Mouse (Mus musculus) splenic B cell, adult 2 months (primary cell): ENCODE data around the gene Tuba1a.

Experiments
- DNase-seq: peaks from one replicate; pipeline ENCODE4 v3.0.0-alpha.2; 2011; ENCODE audit warnings: low read depth, low spot score
- H3K27me3 ChIP-seq: 2 replicates; pipeline ENCODE4 v1.6.1; 2012; ENCODE audit warnings: mild to moderate bottlenecking, low read length, moderate library complexity, mixed read lengths; ENCODE audit not compliant: control insufficient read depth, poor library complexity, insufficient read depth, severe bottlenecking
- H3K36me3 ChIP-seq: 2 replicates; pipeline ENCODE4 v1.6.1; 2012; ENCODE audit warnings: mild to moderate bottlenecking, low read length, moderate library complexity, mixed read lengths; ENCODE audit not compliant: control insufficient read depth, poor library complexity, insufficient read depth, severe bottlenecking

Gene Tuba1a

DNA sequence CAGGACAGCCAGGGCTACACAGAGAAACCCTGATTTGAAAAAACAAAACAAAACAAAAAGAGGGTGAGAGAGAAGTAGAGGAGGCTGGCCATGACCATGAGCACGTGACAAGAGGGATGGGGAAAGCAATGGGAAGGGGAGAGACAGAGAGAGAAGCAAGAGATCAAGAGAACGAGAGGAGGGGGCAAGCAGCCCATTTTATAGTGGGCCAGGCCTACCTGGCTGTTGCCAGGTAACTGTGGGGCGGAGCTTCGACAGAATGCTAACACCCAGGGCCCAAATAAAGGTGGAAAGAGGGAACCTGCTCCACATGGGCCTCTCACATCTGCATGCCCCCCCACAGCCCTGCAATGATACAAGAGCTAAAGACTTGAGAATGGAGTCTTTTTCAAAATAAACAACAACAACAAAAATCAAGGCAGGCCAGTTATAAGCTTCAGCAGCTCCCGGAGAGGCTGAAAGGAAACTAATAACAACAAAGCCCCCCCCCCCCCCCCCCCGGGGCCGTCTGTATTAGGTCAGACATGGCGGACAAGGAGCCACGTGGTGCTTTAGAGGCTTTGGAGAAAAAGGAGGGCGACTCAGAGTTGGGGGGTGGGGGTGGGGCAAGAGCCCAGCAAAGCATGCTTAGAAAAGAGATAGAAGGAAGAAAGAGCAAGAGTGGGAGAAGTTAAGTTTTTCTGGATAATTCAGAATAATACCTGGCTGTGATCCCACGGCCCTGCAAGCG, 36.4 kb upstream of the Tuba1a start:
- Histone ChIP-seq H3K27me3 (no peaks in the 10 kb centered on the region), H3K36me3 (no peaks in the 10 kb centered on the region)
- DNase-seq: no peak

DNA sequence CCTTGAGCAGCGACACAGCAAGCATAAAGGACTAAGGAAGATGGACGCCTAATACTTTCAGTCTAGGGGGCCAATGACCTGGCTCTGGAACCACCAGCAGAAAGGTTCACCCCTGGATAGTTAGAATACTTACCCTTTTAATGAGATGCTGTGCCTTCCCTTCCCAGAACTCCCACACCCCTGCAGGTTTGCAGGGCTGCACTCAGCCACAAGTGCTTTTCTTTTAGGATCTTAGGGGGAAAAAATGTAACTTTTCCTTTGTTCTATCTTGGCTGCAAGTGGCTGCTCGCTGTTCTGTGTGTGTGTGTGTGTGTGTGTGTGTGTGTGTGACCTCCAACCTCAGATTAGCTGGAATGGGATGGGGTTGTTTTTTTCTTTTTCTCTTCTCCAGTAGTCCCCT, 35.3 kb upstream of the Tuba1a start:
- Histone ChIP-seq H3K36me3 (no peaks in the 10 kb centered on the region), H3K27me3 (no peaks in the 10 kb centered on the region)
- DNase-seq: no peak

DNA sequence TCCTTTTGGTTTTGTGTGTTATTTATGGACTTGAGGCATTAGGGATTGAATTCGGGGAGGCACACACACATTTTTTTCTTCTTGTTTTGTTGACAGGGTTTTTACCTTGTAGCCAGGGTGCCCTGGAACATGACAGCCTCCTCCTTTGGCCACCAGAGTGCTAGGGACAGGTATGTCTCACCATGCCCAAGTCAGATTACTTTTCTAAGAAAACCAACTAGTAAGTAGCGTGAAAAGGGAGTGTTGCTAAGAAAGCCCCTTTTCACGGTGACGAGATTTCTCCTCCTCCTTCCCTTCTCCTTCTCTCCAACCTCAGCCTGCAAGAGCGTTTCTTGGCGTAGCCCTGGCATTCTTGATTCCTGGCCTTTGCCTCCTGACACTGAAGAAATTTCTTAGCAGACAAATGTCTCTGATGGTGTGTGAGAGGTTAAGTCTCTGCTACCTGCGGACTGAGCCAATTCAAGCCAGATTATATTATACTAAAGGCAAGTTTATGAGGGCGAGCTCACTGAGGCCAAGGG, 34.2 kb upstream of the Tuba1a start:
- H3K27me3 ChIP-seq: no peaks in the 10 kb centered on the region

DNA sequence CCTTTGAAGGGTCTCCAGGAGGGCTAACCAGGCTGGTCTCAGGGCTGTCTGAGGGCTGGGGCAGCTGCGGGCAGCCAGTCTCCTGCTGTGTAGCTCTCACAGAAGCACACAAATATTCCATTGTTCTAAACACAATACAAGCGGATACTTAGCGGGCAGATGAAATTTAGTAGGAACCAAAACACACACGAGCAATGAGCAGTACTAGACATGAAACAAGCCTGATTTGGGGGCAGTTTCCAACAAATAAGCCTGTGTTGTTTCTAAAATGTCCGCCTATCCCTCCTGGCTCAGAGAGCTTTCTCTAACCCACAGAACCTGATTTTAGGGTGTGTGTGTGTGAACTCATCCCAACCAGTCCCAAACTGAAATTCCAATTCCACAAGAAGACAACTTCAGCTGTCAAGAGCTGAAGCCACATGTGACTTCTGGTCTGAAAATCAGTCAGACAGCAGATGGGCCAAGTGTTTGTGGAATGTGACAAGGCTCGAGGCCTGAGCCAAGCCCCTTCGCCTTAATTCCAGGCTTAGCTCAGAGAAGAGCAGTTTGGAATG, 33.7 kb upstream of the Tuba1a start:
- DNase-seq: no peak
- no peaks in the 10 kb centered on the region for H3K36me3 ChIP-seq
- no peaks in the 10 kb centered on the region for H3K27me3 ChIP-seq

More for the DNA sequence above, 34.2 kb upstream of the Tuba1a start:
- H3K36me3 ChIP-seq: no peaks in the 10 kb centered on the region
- DNase-seq: no peak

DNA sequence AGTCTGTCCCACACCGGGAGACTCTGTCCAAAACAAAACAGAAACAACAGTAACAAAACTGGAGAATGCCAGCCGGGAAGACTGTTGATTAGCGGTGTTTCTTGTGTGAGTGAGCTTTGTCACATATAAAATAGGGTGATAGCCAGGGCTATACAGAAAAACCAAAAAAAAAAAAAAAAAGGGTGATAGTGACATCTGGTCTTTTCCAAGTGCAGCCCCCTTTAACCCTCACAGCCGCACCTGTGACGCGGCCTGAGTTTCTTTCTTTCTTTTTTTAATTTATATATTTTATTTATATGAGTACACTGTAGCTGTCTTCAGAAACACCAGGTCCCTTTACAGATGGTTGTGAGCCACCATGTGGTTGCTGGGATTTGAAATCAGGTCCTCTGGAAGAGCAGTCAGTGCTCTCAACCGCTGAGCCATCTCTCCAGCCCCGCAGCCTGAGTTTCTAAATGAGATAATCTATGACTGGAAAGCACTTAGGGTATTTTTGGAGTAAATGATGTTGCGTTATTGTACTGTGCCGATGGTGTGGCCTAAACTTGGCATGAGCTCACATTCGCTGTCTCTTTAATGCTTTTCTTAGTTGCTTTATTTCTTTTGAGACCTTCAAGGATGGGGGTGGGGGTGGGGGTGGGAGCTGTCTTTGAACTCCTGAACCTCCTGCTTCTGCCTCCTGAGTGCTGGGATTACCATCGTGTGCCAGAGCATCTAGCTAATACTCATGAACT, 32.6 kb upstream of the Tuba1a start:
- Histone ChIP-seq H3K27me3 (no peaks in the 10 kb centered on the region), H3K36me3 (no peaks in the 10 kb centered on the region)
- no peak for DNase-seq

DNA sequence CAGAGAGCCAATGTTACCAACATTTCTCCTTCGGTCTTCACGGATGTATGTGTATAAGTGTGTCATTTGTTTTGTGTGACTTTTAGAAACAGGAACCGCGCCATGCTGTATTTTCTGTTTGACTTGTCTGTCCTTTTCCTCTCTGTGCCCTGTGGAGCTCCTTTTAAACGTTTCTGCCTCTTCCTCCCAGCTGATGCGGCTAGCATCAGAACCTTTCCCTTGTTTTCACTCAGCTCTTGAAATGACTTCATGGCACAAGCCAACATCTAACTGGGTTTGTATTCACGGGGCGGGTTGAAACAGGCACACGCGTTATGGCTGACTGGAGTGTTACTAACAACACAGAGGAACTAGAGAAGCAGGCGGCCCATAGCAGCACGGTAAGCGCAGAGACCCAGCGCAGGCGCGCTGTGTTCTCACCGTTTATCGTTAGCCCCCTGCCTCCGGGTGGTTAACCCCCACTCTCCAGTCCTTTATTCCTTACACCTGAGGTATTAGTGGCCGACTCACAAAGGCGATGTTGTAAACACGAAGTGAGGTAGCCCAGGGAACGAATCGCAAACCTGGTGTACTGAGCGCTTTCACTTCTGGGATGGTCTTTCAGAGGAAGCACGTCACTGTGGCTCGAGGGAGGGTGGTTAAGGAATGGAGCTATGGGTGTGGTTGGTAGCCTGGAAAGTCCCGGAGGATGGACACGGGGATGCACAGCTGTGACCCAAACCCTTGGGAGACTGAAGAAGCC, 31.9 kb upstream of the Tuba1a start:
- DNase-seq: peak; percentile 92
- Histone ChIP-seq H3K36me3 (no peaks in the 10 kb centered on the region), H3K27me3 (no peaks in the 10 kb centered on the region)

DNA sequence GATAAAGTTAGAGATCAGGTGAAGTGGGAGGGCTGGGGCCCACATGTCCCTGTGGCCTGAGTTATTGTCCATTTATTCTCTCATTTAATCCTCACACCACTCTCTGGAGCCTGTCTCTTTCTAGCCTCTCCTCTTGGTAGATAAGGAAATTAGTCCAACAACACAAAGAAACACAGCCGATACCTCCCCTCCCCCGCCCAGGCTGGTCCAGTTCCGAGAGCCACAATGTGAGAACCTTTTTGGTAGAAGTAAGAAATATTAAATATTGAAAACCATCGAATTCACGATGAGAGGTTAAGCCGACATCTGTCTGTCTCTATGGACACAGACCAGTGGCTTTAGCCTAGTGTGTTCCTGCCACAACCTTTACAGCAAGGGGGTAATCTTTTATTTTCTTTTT, 31.2 kb upstream of the Tuba1a start:
- H3K27me3 ChIP-seq: no peaks in the 10 kb centered on the region
- DNase-seq: no peak
- no peaks in the 10 kb centered on the region for H3K36me3 ChIP-seq

DNA sequence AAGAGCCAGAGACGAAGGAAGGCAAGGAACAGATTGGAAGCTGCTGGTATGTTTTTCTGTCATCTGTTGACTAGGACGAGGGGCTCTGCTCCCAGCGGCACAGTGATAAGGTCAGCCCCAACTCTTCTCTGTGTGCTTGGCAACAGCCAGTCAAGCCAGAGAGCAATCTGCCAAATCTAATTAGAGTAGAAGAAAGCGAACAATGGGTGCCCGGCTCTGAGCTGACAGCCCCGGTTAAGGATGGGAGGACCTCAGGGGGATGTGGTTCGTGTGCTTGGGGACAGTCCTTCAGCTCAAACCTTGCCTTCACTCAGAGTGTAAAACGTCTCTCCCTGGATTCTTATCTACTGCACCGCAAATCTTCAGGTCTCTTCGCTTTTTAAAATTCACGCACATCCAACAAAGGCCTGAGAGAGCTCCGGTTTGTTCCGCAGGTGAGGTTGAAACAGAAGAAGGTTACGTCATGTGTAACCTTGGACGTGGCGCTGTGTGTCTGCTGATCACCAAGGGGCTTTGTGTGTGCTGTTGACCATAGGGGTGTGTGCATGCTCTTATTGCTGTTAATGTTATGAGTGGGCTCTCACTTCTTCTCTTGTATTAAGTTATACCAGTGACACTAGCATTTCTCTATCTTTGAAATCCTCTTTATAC, 30.1 kb upstream of the Tuba1a start:
- Histone ChIP-seq H3K27me3 (no peaks in the 10 kb centered on the region), H3K36me3 (no peaks in the 10 kb centered on the region)
- DNase-seq: no peak

DNA sequence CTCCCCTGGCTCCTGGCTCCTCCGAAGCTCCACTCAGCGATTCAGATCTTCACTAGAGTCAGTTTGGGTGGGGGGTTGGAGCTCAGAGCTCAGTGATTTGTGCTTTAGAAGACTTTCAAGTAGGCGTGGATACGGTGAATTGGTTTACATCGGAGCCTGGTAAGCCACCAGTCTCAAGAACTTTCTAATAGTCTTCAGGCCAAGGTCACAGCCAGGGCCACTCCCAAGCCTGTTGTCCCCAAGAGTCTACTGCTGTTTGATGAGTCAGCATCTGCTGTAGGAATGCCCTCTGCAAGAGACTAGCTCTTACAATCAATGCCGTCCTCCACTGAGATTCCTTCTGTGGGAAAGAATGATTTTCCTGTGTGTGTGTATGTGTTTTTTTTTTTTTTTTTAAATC, 28.6 kb upstream of the Tuba1a start:
- Histone ChIP-seq H3K36me3 (no peaks in the 10 kb centered on the region), H3K27me3 (no peaks in the 10 kb centered on the region)
- DNase-seq: no peak

DNA sequence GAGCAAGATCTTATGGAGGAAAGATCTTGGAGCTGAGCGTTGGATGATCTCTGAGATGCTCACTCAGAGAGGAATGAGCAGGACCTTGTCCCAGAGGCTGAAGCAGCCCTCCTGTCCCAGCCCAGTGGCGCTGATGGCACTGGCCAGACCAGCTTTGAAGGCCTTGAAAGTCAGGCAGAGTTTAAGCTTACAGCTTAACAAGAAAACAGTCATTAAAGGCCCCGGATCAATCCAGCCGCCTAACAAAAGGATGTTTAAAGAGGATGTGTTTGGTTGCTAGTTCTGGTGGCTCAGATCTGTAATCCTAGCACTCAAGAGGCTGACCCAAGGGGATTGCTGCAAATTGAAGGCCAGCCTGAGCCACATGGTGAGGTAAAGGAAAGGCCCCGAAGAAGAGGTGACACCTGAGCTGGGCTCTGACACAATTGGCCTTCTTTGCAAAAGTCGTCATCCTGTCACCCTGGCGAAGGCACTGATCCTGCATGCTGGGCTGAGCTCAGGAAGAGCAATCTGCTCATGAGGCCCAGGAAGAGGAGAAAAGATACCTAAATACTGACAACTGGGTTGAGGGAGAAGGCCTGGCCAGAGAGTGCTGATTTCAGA, 26.6 kb upstream of the Tuba1a start:
- DNase-seq: no peak
- no peaks in the 10 kb centered on the region for H3K36me3 ChIP-seq

DNA sequence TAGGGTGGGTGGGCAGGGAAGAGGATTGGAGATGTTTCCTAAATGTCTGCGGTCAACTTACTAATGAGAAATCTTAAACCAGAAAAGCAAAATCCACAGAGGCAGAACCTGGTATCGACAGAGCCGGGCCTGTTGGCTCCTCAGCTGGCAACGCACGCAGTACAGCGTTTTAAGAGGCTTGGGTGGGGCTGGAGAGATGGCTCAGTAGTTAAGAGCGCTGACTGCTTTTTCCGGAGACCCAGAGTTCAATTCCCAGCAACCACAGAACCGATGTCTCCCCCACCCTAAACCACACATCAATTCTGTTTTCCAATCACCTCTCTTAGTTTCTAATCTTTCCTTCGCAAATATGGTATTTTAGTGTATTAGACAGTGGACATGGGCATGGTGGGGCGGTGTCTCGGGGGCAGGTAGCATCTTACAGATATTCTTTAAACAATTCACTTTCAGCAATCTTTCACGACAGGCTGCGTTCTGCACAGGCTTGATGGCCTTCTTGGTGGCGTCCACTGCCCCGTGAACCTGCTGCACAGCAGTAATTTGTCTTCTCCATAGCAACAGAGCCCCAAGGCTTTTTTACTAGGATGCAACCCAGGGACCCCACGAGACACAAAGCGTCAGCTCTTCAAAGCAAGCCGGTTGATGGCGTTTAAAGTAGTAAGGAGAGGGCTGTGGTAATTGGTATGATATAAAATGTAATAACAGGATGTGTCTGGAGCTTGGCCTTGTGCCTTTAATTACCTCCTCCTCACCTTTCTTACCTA, 25.1 kb upstream of the Tuba1a start:
- DNase-seq: no peak
- H3K36me3 ChIP-seq: no peaks in the 10 kb centered on the region
- H3K27me3 ChIP-seq: no peaks in the 10 kb centered on the region

More for the DNA sequence above, 26.6 kb upstream of the Tuba1a start:
- no peaks in the 10 kb centered on the region for H3K27me3 ChIP-seq

DNA sequence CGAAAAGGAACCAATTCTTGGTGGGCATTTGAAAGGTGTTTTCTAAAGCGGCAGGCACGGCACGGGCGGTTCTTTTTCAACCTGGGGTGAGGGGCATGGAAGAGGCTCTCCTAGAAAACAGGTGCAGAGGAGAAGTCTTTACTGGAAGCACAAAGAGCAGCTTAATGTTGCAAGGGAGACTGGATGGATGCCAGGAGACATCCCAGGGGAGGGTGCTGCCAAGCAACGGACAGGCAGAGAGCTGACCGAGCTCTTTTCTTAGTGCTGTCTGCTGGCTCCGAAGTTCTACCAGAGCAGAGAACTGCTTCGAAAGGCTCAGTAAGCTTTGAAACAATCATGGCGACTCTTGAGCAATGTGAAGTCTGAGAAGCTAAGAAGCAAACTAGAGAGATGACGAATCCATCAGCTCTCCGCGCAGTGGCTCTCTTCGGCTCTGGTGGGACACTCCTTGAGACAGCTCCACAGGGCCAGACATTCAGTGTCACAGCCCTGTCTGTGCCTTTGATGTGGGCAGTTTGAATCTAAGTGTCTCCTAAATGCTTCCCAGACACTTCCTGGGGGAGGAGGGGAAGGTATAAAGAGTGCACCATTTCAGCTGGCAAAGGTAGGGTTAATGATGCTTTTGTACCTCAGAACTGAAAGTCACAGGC, 24.4 kb upstream of the Tuba1a start:
- DNase-seq: no peak
- Histone ChIP-seq H3K36me3 (no peaks in the 10 kb centered on the region), H3K27me3 (no peaks in the 10 kb centered on the region)
